Mouse (Mus musculus) liver, embryonic 13.5 days (tissue): ENCODE measurements around the gene Pnldc1. TPM values are rescaled to one million over a fixed set of nuclear protein-coding genes. Genes with fewer than 3 reads are reported as not detected.
"Not testable (repeated sequence)": the region's sequence is repeated elsewhere in the genome, so short reads cannot be mapped to it uniquely, and the experiment has no call there.

Experiments
- ATAC-seq: fragments of 200-750 bp; cut with Nextera tagmentation; 2 replicates; pipeline ENCODE4 v1.8.0; 2017; ENCODE audit warnings: low read depth, mild to moderate bottlenecking, moderate number of reproducible peaks, moderate library complexity
- DNase-seq: peaks from one replicate; pipeline ENCODE4 v3.0.0; 2022
- H3K27ac ChIP-seq: fragments of 300-500 bp; sonication (generic); 2 replicates; pipeline ENCODE4 v1.5.1; 2015; ENCODE audit warnings: moderate library complexity, mild to moderate bottlenecking, inconsistent platforms
- H3K27me3 ChIP-seq: fragments of 300-500 bp; sonication (generic); 2 replicates; pipeline ENCODE4 v1.6.1; 2015; ENCODE audit warnings: mild to moderate bottlenecking, inconsistent platforms
- H3K36me3 ChIP-seq: fragments of 300-500 bp; sonication (generic); 2 replicates; pipeline ENCODE4 v1.6.1; 2015; ENCODE audit warnings: mild to moderate bottlenecking, inconsistent platforms
- H3K4me1 ChIP-seq: fragments of 300-500 bp; sonication (generic); replicated peaks from 2 replicates; pipeline ENCODE4 v1.6.1; 2015; ENCODE audit warnings: inconsistent platforms
- H3K4me2 ChIP-seq: fragments of 300-500 bp; sonication (generic); 2 replicates; pipeline ENCODE4 v1.6.1; 2015; ENCODE audit warnings: inconsistent platforms, mild to moderate bottlenecking, moderate library complexity
- H3K4me3 ChIP-seq: fragments of 300-500 bp; sonication (generic); replicated peaks from 2 replicates; pipeline ENCODE4 v1.5.1; 2015; ENCODE audit warnings: mild to moderate bottlenecking, inconsistent platforms
- H3K9ac ChIP-seq: fragments of 300-500 bp; sonication (generic); 2 replicates; pipeline ENCODE4 v1.6.1; 2015; ENCODE audit warnings: mild to moderate bottlenecking, inconsistent platforms
- H3K9me3 ChIP-seq: fragments of 300-500 bp; sonication (generic); replicated peaks from 2 replicates; pipeline ENCODE4 v1.6.1; 2016; ENCODE audit warnings: inconsistent platforms
- WGBS: fragments of 180-500 bp; shearing (Covaris S2); methylation state at CpG from one replicate; pipeline ENCODE4 v1.1.7; 2015; ENCODE audit not compliant: insufficient replicate concordance; 5-methylcytosine and 5-hydroxymethylcytosine counted together
- polyA plus RNA-seq: library from polyadenylated mRNA; unstranded; fragments of >200 nt; fragmentation: Nextera tagmentation; extraction: Ambion mirVana; gene quantifications from 2 replicates; pipeline ENCODE4 v1.2.1, GENCODE M21; 2015

The Pnldc1 gene
- polyA plus RNA-seq, 1 experiment from 2014 or later: 0.40 TPM

GRCm38 (mm10) chr17:12904349-12904748 is 5.7 kb downstream of the Pnldc1 start:
- WGBS: 84% methylated on average over 1 of the region's 1 CpGs
- no peak for DNase-seq

GRCm38 (mm10) chr17:12903372-12904333 is 6.4 kb downstream of the Pnldc1 start:
- Histone ChIP-seq H3K27me3 (no peaks in the 10 kb centered on the region), H3K36me3 (peaks cover 63% of the 10 kb centered on the region), H3K4me2 (no peak overlapping the region), H3K27ac (no peak overlapping the region), H3K9ac (no peak overlapping the region), H3K9me3 (no peaks in the 10 kb centered on the region), H3K4me3 (no peak overlapping the region), H3K4me1 (no peaks in the 10 kb centered on the region)
- ATAC-seq: no peak
- 71% methylated on average over 11 of the region's 12 CpGs for WGBS
- no peak for DNase-seq

More at GRCm38 (mm10) chr17:12904349-12904748, 5.7 kb downstream of the Pnldc1 start:
- Histone ChIP-seq H3K27me3 (no peaks in the 10 kb centered on the region), H3K9ac (no peak overlapping the region), H3K4me2 (no peak overlapping the region), H3K4me1 (no peaks in the 10 kb centered on the region), H3K27ac (no peak overlapping the region), H3K4me3 (no peak overlapping the region), H3K36me3 (peaks cover 59% of the 10 kb centered on the region), H3K9me3 (no peaks in the 10 kb centered on the region)
- ATAC-seq: no peak

GRCm38 (mm10) chr17:12902291-12902690 is 7.7 kb downstream of the Pnldc1 start:
- no peaks in the 10 kb centered on the region for H3K9me3 ChIP-seq
- no peaks in the 10 kb centered on the region for H3K4me1 ChIP-seq
- H3K4me2 ChIP-seq: no peak overlapping the region
- H3K36me3 ChIP-seq: peaks cover 67% of the 10 kb centered on the region
- no peaks in the 10 kb centered on the region for H3K27me3 ChIP-seq
- DNase-seq (no peak), ATAC-seq (no peak)
- WGBS: 88% methylated on average over 6 of the region's 6 CpGs
- H3K4me3 ChIP-seq: no peak overlapping the region
- H3K9ac ChIP-seq: no peak overlapping the region
- no peak overlapping the region for H3K27ac ChIP-seq

DNA sequence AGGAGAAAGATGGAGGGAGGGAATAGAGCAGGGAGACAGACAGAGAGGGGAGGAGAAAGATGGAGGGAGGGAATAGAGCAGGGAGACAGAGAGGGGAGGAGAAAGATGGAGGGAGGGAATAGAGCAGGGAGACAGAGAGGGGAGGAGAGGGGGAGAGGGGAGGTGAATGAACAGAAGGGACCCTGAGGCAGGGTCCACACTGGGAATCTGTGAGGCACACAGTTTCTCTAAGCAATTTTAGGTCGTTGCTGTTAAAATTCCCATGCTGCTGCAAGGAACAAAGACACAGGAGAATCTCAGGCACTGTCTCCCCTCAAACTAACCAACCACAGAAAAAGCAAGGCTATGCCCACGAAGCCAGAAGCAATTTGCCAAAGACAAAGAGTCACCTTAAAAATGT is 11.4 kb downstream of the Pnldc1 start:
- H3K9ac ChIP-seq, H3K27me3 ChIP-seq, H3K4me3 ChIP-seq, H3K27ac ChIP-seq, H3K4me1 ChIP-seq, ATAC-seq, DNase-seq, H3K9me3 ChIP-seq, H3K4me2 ChIP-seq: not testable (repeated sequence)
- 42% methylated on average over 2 of the region's 2 CpGs for WGBS
- H3K36me3 ChIP-seq: peaks cover 57% of the 10 kb centered on the region

GRCm38 (mm10) chr17:12897674-12898073 is 12.4 kb downstream of the Pnldc1 start:
- 78% methylated on average over 5 of the region's 5 CpGs for WGBS
- Histone ChIP-seq H3K4me1 (no peaks in the 10 kb centered on the region), H3K4me3 (no peak overlapping the region), H3K9ac (no peak overlapping the region), H3K27ac (no peak overlapping the region), H3K36me3 (peaks cover 49% of the 10 kb centered on the region), H3K27me3 (no peaks in the 10 kb centered on the region), H3K4me2 (no peak overlapping the region), H3K9me3 (no peaks in the 10 kb centered on the region)
- DNase-seq (no peak), ATAC-seq (no peak)

DNA sequence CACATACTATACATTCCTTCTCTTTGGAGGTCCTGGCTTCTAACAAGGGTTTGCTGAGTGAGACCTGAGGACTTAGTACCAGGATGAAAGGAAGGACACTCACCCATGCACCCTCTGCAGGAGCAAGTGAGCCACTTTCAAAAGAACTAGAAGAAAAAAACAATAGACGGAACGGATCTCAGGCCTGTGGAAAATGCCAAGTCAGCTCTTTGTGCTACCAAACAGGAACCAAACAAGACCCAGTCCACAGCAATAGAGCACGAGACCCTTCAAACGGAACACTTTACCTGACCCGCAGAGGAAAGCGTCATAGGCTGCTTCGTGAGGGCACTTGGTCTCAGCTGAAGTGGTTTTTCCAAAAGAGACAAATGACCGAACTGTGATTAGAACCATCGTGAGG is 18.0 kb downstream of the Pnldc1 start:
- ATAC-seq: no peak
- Histone ChIP-seq H3K9ac (no peak overlapping the region), H3K27ac (no peak overlapping the region), H3K9me3 (no peaks in the 10 kb centered on the region), H3K4me1 (no peaks in the 10 kb centered on the region), H3K4me2 (no peak overlapping the region), H3K27me3 (no peaks in the 10 kb centered on the region), H3K36me3 (peaks cover 28% of the 10 kb centered on the region; the same call in 1 of the 2 replicates), H3K4me3 (no peak overlapping the region)
- no peak for DNase-seq
- WGBS: 86% methylated on average over 9 of the region's 9 CpGs

- ATAC-seq: no peak
- H3K9ac ChIP-seq: no peak overlapping the region
- 77% methylated on average over 4 of the region's 4 CpGs for WGBS
- H3K4me3 ChIP-seq: no peak overlapping the region
- H3K36me3 ChIP-seq: peaks cover 26% of the 10 kb centered on the region; the same call in 1 of the 2 replicates
- no peaks in the 10 kb centered on the region for H3K4me1 ChIP-seq
- no peaks in the 10 kb centered on the region for H3K9me3 ChIP-seq
- H3K27me3 ChIP-seq: no peaks in the 10 kb centered on the region
- DNase-seq: no peak
- no peak overlapping the region for H3K27ac ChIP-seq
- no peak overlapping the region for H3K4me2 ChIP-seq
These were observed 19.0 kb downstream of the Pnldc1 start for GRCm38 (mm10) chr17:12891054-12891453.

DNA sequence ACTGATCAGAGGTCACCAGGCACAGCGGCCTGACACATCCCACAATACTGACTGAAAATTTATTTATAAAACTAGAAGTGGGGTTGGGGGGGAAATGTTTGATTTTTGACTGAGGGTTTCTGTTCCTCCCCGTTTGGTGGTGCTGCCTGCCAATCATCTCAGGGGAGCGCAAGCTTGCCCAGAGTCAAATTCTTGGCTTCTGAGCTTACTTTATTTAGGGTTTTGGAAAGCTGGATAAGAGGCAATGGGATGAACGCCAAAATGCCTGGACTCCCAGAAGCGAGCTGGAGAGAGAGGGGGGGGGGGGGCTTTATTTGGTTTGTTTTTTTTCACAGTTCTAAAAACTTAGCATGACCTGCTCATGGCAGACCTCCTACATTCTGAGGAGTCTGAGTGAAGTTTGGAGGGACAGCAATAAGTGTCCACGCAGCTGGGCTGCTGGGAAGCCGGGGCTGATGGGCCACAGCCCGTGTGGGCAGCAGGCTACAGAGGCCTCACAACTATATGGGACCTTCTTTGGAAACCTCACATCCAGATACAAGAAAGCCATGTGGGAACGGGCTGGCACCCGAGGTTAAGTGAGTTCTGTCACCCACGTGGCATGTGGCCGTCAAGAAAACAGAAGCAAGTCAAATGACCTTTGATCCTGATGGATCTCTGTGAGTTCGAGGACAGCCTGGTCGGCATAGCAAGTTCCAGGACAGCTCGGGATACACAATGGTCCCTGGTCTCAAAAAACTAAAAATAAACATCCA is 22.8 kb downstream of the Pnldc1 start:
- no peak overlapping the region for H3K4me3 ChIP-seq
- no peak overlapping the region for H3K27ac ChIP-seq
- H3K9ac ChIP-seq: no peak overlapping the region
- H3K9me3 ChIP-seq: no peaks in the 10 kb centered on the region
- WGBS: 70% methylated on average over 15 of the region's 15 CpGs
- H3K4me1 ChIP-seq: no peaks in the 10 kb centered on the region
- H3K27me3 ChIP-seq: no peaks in the 10 kb centered on the region
- no peak overlapping the region for H3K4me2 ChIP-seq
- ATAC-seq: no peak
- DNase-seq: no peak
- H3K36me3 ChIP-seq: peaks cover 16% of the 10 kb centered on the region; the same call in 1 of the 2 replicates

DNA sequence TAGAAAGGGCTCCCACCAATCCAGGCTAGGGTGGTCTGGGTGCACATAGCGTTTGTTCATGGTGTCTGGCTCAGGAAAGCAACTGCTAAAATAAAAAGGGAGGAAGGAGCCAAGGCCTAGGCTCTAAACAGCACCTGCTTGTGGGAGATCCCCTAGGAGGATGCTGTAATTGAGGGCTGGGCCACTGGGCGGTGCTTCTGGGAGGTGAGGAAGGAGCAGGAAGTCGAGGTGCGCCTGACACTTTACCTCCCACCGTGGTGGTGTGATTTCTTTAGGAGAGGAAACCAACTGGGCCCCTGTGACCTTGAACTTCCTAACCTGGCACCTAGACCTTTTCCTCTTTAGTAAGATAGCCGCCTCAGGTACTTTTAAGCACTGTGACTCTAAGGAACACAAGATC is 23.4 kb downstream of the Pnldc1 start:
- Histone ChIP-seq H3K27me3 (no peaks in the 10 kb centered on the region), H3K4me1 (no peaks in the 10 kb centered on the region), H3K4me3 (no peak overlapping the region), H3K4me2 (no peak overlapping the region), H3K36me3 (peaks cover 11% of the 10 kb centered on the region; the same call in 1 of the 2 replicates), H3K27ac (no peak overlapping the region), H3K9ac (no peak overlapping the region), H3K9me3 (no peaks in the 10 kb centered on the region)
- DNase-seq: no peak
- WGBS: 34% methylated on average over 6 of the region's 6 CpGs
- ATAC-seq: no peak

- Histone ChIP-seq H3K4me2 (no peak overlapping the region), H3K27ac (no peak overlapping the region), H3K4me3 (no peak overlapping the region), H3K4me1 (peaks cover 7% of the 10 kb centered on the region; the same call in 1 of the 2 replicates), H3K9me3 (no peaks in the 10 kb centered on the region), H3K36me3 (no peaks in the 10 kb centered on the region), H3K9ac (no peak overlapping the region), H3K27me3 (peaks cover 12% of the 10 kb centered on the region; the same call in 1 of the 2 replicates)
- ATAC-seq: no peak
- DNase-seq: no peak
- WGBS: 54% methylated on average over 1 of the region's 1 CpGs
These were observed 28.8 kb downstream of the Pnldc1 start for GRCm38 (mm10) chr17:12881216-12881615.

GRCm38 (mm10) chr17:12880178-12880577 is 29.9 kb downstream of the Pnldc1 start:
- H3K4me1 ChIP-seq: peaks cover 7% of the 10 kb centered on the region; the same call in 1 of the 2 replicates
- peak overlapping the region; percentile 43 for H3K4me2 ChIP-seq
- H3K9ac ChIP-seq: no peak overlapping the region
- peak; percentile 53 for DNase-seq
- no peaks in the 10 kb centered on the region for H3K9me3 ChIP-seq
- H3K4me3 ChIP-seq: peak overlapping the region; percentile 12; the same call in 1 of the 2 replicates
- WGBS: 3% methylated on average over 14 of the region's 14 CpGs
- peaks cover 12% of the 10 kb centered on the region; the same call in 1 of the 2 replicates for H3K27me3 ChIP-seq
- ATAC-seq: 0 out of 2 replicates have a peak, but pooled peaks have one; percentile 47
- H3K36me3 ChIP-seq: no peaks in the 10 kb centered on the region
- H3K27ac ChIP-seq: no peak overlapping the region
